Mouse (Mus musculus): ENCODE results near the gene Foxp3. TPM values are rescaled to one million over a fixed set of nuclear protein-coding genes. Genes with fewer than 3 reads are reported as not detected.
A peak's percentile ranks its signal among the peaks of the same experiment; 100 is the strongest.

Gene Foxp3
- total RNA-seq (2014; rRNA removed) (0.16 TPM in 1 of 2 replicates, not detected in the other), polyA plus RNA-seq (2015; fragmentation: Nextera tagmentation; extraction: Ambion mirVana) (0.30 TPM in 1 of 2 replicates, not detected in the other)

- peak within 1 kb of the TSS; percentile 49 for H3K4me3 ChIP-seq (ENCODE audit: low read depth, low read length)
- no peaks in the 10 kb centered on the region for H3K9me3 ChIP-seq (ENCODE audit: low read length)
- 48% methylated on average over 45 of the region's 72 CpGs for WGBS
- no peaks in the 10 kb centered on the region for H3K36me3 ChIP-seq (ENCODE audit: insufficient read depth, low read length)
- H3K4me2 ChIP-seq (ENCODE audit: low read depth, low read length, poor library complexity, severe bottlenecking) = peak within 1 kb of the TSS; percentile 53
- DNase-seq (ENCODE audit: low spot score) (peak; percentile 5), ATAC-seq (ENCODE audit: low FRiP score) (peak; percentile 74)
- TF ChIP-seq CTCF (IDR thresholded peaks at IDR 0.05) = no peak
- H3K27me3 ChIP-seq (ENCODE audit: insufficient read depth, low read length) = no peaks in the 10 kb centered on the region
- H3K9ac ChIP-seq (replicated peaks; ENCODE audit: low read length, poor library complexity, severe bottlenecking) = peak within 1 kb of the TSS; percentile 69
- peaks cover 4% of the 10 kb centered on the region; the same call in 1 of the 2 replicates for H3K4me1 ChIP-seq (ENCODE audit: insufficient read depth, low read length)
- H3K27ac ChIP-seq (ENCODE audit: low read depth, low read length) = peak within 1 kb of the TSS; percentile 90
Measured at GRCm38 (mm10) chrX:7573176-7574086, at the start of gene Foxp3. Gene Foxp3 (plus strand): TSS chrX:7573644.

GRCm38 (mm10) chrX:7524961-7525360 lies 48.5 kb upstream of the Foxp3 start:
- ATAC-seq (ENCODE audit: low FRiP score) (no peak), DNase-seq (ENCODE audit: low spot score) (no peak)
- 20% methylated on average over 3 of the region's 3 CpGs for WGBS
- Histone ChIP-seq H3K36me3 (ENCODE audit: insufficient read depth, low read length) (no peaks in the 10 kb centered on the region), H3K4me1 (ENCODE audit: insufficient read depth, low read length) (no peaks in the 10 kb centered on the region), H3K9ac (replicated peaks; ENCODE audit: low read length, poor library complexity, severe bottlenecking) (no peak overlapping the region), H3K9me3 (ENCODE audit: low read length) (no peaks in the 10 kb centered on the region), H3K27me3 (ENCODE audit: insufficient read depth, low read length) (no peaks in the 10 kb centered on the region), H3K4me2 (ENCODE audit: low read depth, low read length, poor library complexity, severe bottlenecking) (no peak overlapping the region), H3K4me3 (ENCODE audit: low read depth, low read length) (no peak overlapping the region), H3K27ac (ENCODE audit: low read depth, low read length) (no peak overlapping the region)
- no peak for TF ChIP-seq CTCF (IDR thresholded peaks at IDR 0.05)

- 91% methylated on average over 4 of the region's 4 CpGs for WGBS
- ATAC-seq (ENCODE audit: low FRiP score) = no peak
- Histone ChIP-seq H3K27me3 (ENCODE audit: insufficient read depth, low read length) (no peaks in the 10 kb centered on the region), H3K9ac (replicated peaks; ENCODE audit: low read length, poor library complexity, severe bottlenecking) (no peak overlapping the region), H3K4me2 (ENCODE audit: low read depth, low read length, poor library complexity, severe bottlenecking) (no peak overlapping the region), H3K36me3 (ENCODE audit: insufficient read depth, low read length) (no peaks in the 10 kb centered on the region), H3K9me3 (ENCODE audit: low read length) (no peaks in the 10 kb centered on the region), H3K4me1 (ENCODE audit: insufficient read depth, low read length) (no peaks in the 10 kb centered on the region), H3K27ac (ENCODE audit: low read depth, low read length) (no peak overlapping the region), H3K4me3 (ENCODE audit: low read depth, low read length) (no peak overlapping the region)
- no peak for DNase-seq (ENCODE audit: low spot score)
- no peak for TF ChIP-seq CTCF (IDR thresholded peaks at IDR 0.05)
Measured at GRCm38 (mm10) chrX:7553474-7553873, 20.0 kb upstream of the Foxp3 start.

GRCm38 (mm10) chrX:7563076-7563475 lies 10.4 kb upstream of the Foxp3 start:
- no peak for TF ChIP-seq CTCF (IDR thresholded peaks at IDR 0.05)
- 30% methylated on average over 2 of the region's 2 CpGs for WGBS
- H3K36me3 ChIP-seq (ENCODE audit: insufficient read depth, low read length) = no peaks in the 10 kb centered on the region
- no peak overlapping the region for H3K9ac ChIP-seq (replicated peaks; ENCODE audit: low read length, poor library complexity, severe bottlenecking)
- ATAC-seq (ENCODE audit: low FRiP score) = no peak
- H3K27ac ChIP-seq (ENCODE audit: low read depth, low read length) = no peak overlapping the region
- H3K27me3 ChIP-seq (ENCODE audit: insufficient read depth, low read length) = no peaks in the 10 kb centered on the region
- no peak for DNase-seq (ENCODE audit: low spot score)
- H3K9me3 ChIP-seq (ENCODE audit: low read length) = no peaks in the 10 kb centered on the region
- H3K4me2 ChIP-seq (ENCODE audit: low read depth, low read length, poor library complexity, severe bottlenecking) = no peak overlapping the region
- no peaks in the 10 kb centered on the region for H3K4me1 ChIP-seq (ENCODE audit: insufficient read depth, low read length)
- H3K4me3 ChIP-seq (ENCODE audit: low read depth, low read length) = no peak overlapping the region

GRCm38 (mm10) chrX:7566352-7566751 lies 7.1 kb upstream of the Foxp3 start:
- Histone ChIP-seq H3K36me3 (ENCODE audit: insufficient read depth, low read length) (no peaks in the 10 kb centered on the region), H3K4me2 (ENCODE audit: low read depth, low read length, poor library complexity, severe bottlenecking) (no peak overlapping the region), H3K27ac (ENCODE audit: low read depth, low read length) (no peak overlapping the region), H3K9ac (replicated peaks; ENCODE audit: low read length, poor library complexity, severe bottlenecking) (no peak overlapping the region), H3K27me3 (ENCODE audit: insufficient read depth, low read length) (no peaks in the 10 kb centered on the region), H3K9me3 (ENCODE audit: low read length) (no peaks in the 10 kb centered on the region), H3K4me3 (ENCODE audit: low read depth, low read length) (no peak overlapping the region), H3K4me1 (ENCODE audit: insufficient read depth, low read length) (no peaks in the 10 kb centered on the region)
- WGBS = 81% methylated on average over 6 of the region's 6 CpGs
- DNase-seq (ENCODE audit: low spot score) (no peak), ATAC-seq (ENCODE audit: low FRiP score) (no peak)
- TF ChIP-seq CTCF (IDR thresholded peaks at IDR 0.05) = no peak

- DNase-seq (ENCODE audit: low spot score) (no peak), ATAC-seq (ENCODE audit: low FRiP score) (no peak)
- Histone ChIP-seq H3K36me3 (ENCODE audit: insufficient read depth, low read length) (no peaks in the 10 kb centered on the region), H3K4me2 (ENCODE audit: low read depth, low read length, poor library complexity, severe bottlenecking) (no peak overlapping the region), H3K4me3 (ENCODE audit: low read depth, low read length) (no peak overlapping the region), H3K9me3 (ENCODE audit: low read length) (no peaks in the 10 kb centered on the region), H3K27me3 (ENCODE audit: insufficient read depth, low read length) (no peaks in the 10 kb centered on the region), H3K27ac (ENCODE audit: low read depth, low read length) (no peak overlapping the region), H3K4me1 (ENCODE audit: insufficient read depth, low read length) (no peaks in the 10 kb centered on the region), H3K9ac (replicated peaks; ENCODE audit: low read length, poor library complexity, severe bottlenecking) (no peak overlapping the region)
- TF ChIP-seq CTCF (IDR thresholded peaks at IDR 0.05) = no peak
- 62% methylated on average over 8 of the region's 9 CpGs for WGBS
Measured at GRCm38 (mm10) chrX:7567491-7567890, 6.0 kb upstream of the Foxp3 start.

All from midbrain, postnatal 0 days (tissue).